Mouse (Mus musculus) ES-Bruce4 (cell line): ENCODE measurements around the gene Gkap1. TPM values are rescaled to one million over a fixed set of nuclear protein-coding genes. Genes with fewer than 3 reads are reported as not detected.

Experiments used
- H3K27ac ChIP-seq: 2 replicates; pipeline ENCODE4 v1.5.1; 2012; ENCODE audit warnings: low read length, inconsistent platforms; ENCODE audit not compliant: insufficient read depth
- H3K27me3 ChIP-seq: 2 replicates; pipeline ENCODE4 v1.6.1; 2012; ENCODE audit warnings: mild to moderate bottlenecking, low read length, inconsistent platforms; ENCODE audit not compliant: control insufficient read depth, poor library complexity, insufficient read depth, severe bottlenecking
- H3K36me3 ChIP-seq: 2 replicates; pipeline ENCODE4 v1.6.1; 2012; ENCODE audit warnings: inconsistent platforms, mild to moderate bottlenecking, low read length, moderate library complexity; ENCODE audit not compliant: control insufficient read depth, poor library complexity, insufficient read depth, severe bottlenecking
- H3K4me1 ChIP-seq: one replicate; pipeline ENCODE4 v1.8.1; 2011; ENCODE audit warnings: low read length; ENCODE audit not compliant: control insufficient read depth, insufficient read depth
- H3K4me3 ChIP-seq: 2 replicates; pipeline ENCODE4 v1.5.1; 2011; ENCODE audit warnings: low read depth, mild to moderate bottlenecking, low read length
- H3K9ac ChIP-seq: 2 replicates; pipeline ENCODE4 v1.6.1; 2012; ENCODE audit warnings: low read depth, mild to moderate bottlenecking, inconsistent platforms; ENCODE audit not compliant: poor library complexity, severe bottlenecking
- H3K9me3 ChIP-seq: replicated peaks from 2 replicates; pipeline ENCODE4 v1.6.1; 2012; ENCODE audit warnings: mild to moderate bottlenecking, low read length, inconsistent platforms; ENCODE audit not compliant: control insufficient read depth, poor library complexity, insufficient read depth, severe bottlenecking
- CTCF ChIP-seq: IDR thresholded peaks from one replicate; pipeline ENCODE4 v1.8.1; 2011; ENCODE audit warnings: low read depth, low read length
- EP300 ChIP-seq: IDR thresholded peaks from 2 replicates; pipeline ENCODE4 v1.6.1; 2011; ENCODE audit warnings: low read depth, low read length; ENCODE audit not compliant: insufficient read depth
- POLR2A ChIP-seq: IDR thresholded peaks from one replicate; pipeline ENCODE4 v1.8.1; 2011; ENCODE audit warnings: low read length; ENCODE audit not compliant: insufficient read depth
- polyA plus RNA-seq: library from polyadenylated mRNA; stranded (reverse); fragments of >200 nt; gene quantifications from 2 replicates; pipeline ENCODE4 v1.2.4, GENCODE M21; 2011; ENCODE audit warnings: low read depth; ENCODE audit not compliant: missing spikeins, insufficient read depth, insufficient read length

Gkap1 gene
- polyA plus RNA-seq, 1 experiment = 44.2 TPM

GRCm38 (mm10) chr13:58261674-58262073 is 13.8 kb downstream of the Gkap1 start:
- no peaks in the 10 kb centered on the region for H3K4me1 ChIP-seq
- H3K27me3 ChIP-seq = no peaks in the 10 kb centered on the region
- H3K9me3 ChIP-seq = no peaks in the 10 kb centered on the region
- no peak overlapping the region for H3K9ac ChIP-seq
- no peak overlapping the region for H3K4me3 ChIP-seq
- H3K36me3 ChIP-seq = no peaks in the 10 kb centered on the region; the same call in 1 of the 2 replicates
- no peak for TF ChIP-seq EP300
- TF ChIP-seq POLR2A = no peak
- TF ChIP-seq CTCF = no peak
- no peak overlapping the region for H3K27ac ChIP-seq

- Histone ChIP-seq H3K9me3 (no peaks in the 10 kb centered on the region), H3K9ac (no peak overlapping the region), H3K27me3 (no peaks in the 10 kb centered on the region), H3K36me3 (no peaks in the 10 kb centered on the region), H3K4me1 (no peaks in the 10 kb centered on the region), H3K27ac (no peak overlapping the region), H3K4me3 (no peak overlapping the region)
- TF ChIP-seq CTCF = no peak
- no peak for TF ChIP-seq POLR2A
- no peak for TF ChIP-seq EP300
Measured at GRCm38 (mm10) chr13:58253268-58253667, 22.2 kb downstream of the Gkap1 start.

GRCm38 (mm10) chr13:58248957-58249356 is 26.5 kb downstream of the Gkap1 start:
- H3K9ac ChIP-seq = no peak overlapping the region
- no peaks in the 10 kb centered on the region for H3K27me3 ChIP-seq
- TF ChIP-seq POLR2A = no peak
- no peak for TF ChIP-seq CTCF
- no peak for TF ChIP-seq EP300
- no peaks in the 10 kb centered on the region for H3K4me1 ChIP-seq
- H3K36me3 ChIP-seq = no peaks in the 10 kb centered on the region
- H3K4me3 ChIP-seq = no peak overlapping the region
- no peaks in the 10 kb centered on the region for H3K9me3 ChIP-seq
- H3K27ac ChIP-seq = no peak overlapping the region

GRCm38 (mm10) chr13:58236536-58236935 is 39.0 kb downstream of the Gkap1 start:
- H3K27me3 ChIP-seq = no peaks in the 10 kb centered on the region
- H3K9me3 ChIP-seq = no peaks in the 10 kb centered on the region
- TF ChIP-seq CTCF = no peak
- no peak for TF ChIP-seq EP300
- TF ChIP-seq POLR2A = no peak
- H3K9ac ChIP-seq = no peak overlapping the region
- no peaks in the 10 kb centered on the region for H3K4me1 ChIP-seq
- H3K4me3 ChIP-seq = no peak overlapping the region
- no peaks in the 10 kb centered on the region for H3K36me3 ChIP-seq
- no peak overlapping the region for H3K27ac ChIP-seq

- TF ChIP-seq POLR2A (no peak), CTCF (peak; percentile 70)
- Histone ChIP-seq H3K4me1 (no peaks in the 10 kb centered on the region), H3K9me3 (no peaks in the 10 kb centered on the region)
Measured at GRCm38 (mm10) chr13:58232611-58233010, 42.9 kb downstream of the Gkap1 start.

GRCm38 (mm10) chr13:58232070-58232469 is 43.4 kb downstream of the Gkap1 start:
- no peak overlapping the region for H3K4me3 ChIP-seq
- H3K9me3 ChIP-seq = no peaks in the 10 kb centered on the region
- no peak overlapping the region for H3K9ac ChIP-seq
- H3K27ac ChIP-seq = no peak overlapping the region
- TF ChIP-seq CTCF = no peak
- no peak for TF ChIP-seq EP300
- TF ChIP-seq POLR2A = no peak
- H3K27me3 ChIP-seq = no peaks in the 10 kb centered on the region
- no peaks in the 10 kb centered on the region for H3K36me3 ChIP-seq
- no peaks in the 10 kb centered on the region for H3K4me1 ChIP-seq

More at GRCm38 (mm10) chr13:58232611-58233010, 42.9 kb downstream of the Gkap1 start:
- Histone ChIP-seq H3K27me3 (no peaks in the 10 kb centered on the region), H3K27ac (no peak overlapping the region), H3K9ac (no peak overlapping the region), H3K36me3 (no peaks in the 10 kb centered on the region), H3K4me3 (no peak overlapping the region)

- Histone ChIP-seq H3K27me3 (no peaks in the 10 kb centered on the region), H3K4me3 (no peak overlapping the region), H3K9me3 (no peaks in the 10 kb centered on the region), H3K36me3 (no peaks in the 10 kb centered on the region), H3K27ac (no peak overlapping the region), H3K9ac (no peak overlapping the region), H3K4me1 (no peaks in the 10 kb centered on the region)
- TF ChIP-seq POLR2A (no peak), CTCF (no peak), EP300 (no peak)
Measured at GRCm38 (mm10) chr13:58228624-58229023, 46.9 kb downstream of the Gkap1 start.
